Comparison of ENCODE assay signal across 8 mouse cellular contexts in the genomic region with DNA sequence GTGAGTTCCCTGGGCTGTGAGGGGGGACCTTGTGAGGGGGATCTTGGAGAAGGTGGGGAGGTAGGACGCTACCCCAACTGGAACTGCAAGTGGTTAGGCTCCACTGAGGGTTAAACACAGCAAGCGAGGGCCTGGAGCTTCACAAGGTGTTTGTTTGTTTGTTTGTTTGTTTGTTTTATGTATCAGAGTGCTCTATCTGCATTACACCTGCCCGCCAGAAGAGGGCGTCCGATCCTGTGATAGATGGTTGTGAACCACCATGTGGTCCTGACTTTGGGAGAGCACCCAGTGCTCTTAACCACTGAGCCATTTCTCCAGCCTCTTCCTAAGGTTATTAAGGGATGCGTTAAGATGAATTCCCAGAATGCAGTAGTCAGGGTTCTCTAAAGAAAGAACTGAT. TPM values are rescaled to one million over a fixed set of nuclear protein-coding genes. Genes with fewer than 3 reads are reported as not detected.
DNase-seq lines count a peak whose midpoint lies in the region; ATAC-seq and TF ChIP-seq lines count a peak whose summit lies in the region.

No protein-coding gene starts in this region.

- no peak for TF ChIP-seq POLR2A in limb, embryonic 14.5 days (IDR thresholded peaks at IDR 0.05; ENCODE audit: borderline replicate concordance, extremely low read depth, insufficient read depth, insufficient read length)

- ATAC-seq in G1E (ENCODE audit: extremely low read depth, insufficient number of reproducible peaks, low FRiP score, poor library complexity, severe bottlenecking) = no peak
- ATAC-seq in forebrain, postnatal 0 days = no peak
- ATAC-seq in limb, embryonic 14.5 days (ENCODE audit: low FRiP score, low read depth) = no peak
- no peak for ATAC-seq in neural tube, embryonic 15.5 days (ENCODE audit: low FRiP score)

- no peak for DNase-seq in gastrocnemius, adult 2 months
- DNase-seq in gastrocnemius, postnatal 36 days = no peak
- DNase-seq in G1E (ENCODE audit: low spot score) = no peak
- no peak for DNase-seq in forebrain, postnatal 0 days
- no peak for DNase-seq in limb, embryonic 14.5 days (ENCODE audit: low spot score)
- DNase-seq in embryo, embryonic 9.5 days (ENCODE audit: extremely low spot score) = no peak
- no peak for DNase-seq in frontal cortex, postnatal 10 days (ENCODE audit: low spot score in 2 of 2)

- TF ChIP-seq CTCF in gastrocnemius, adult 2 months (IDR thresholded peaks at IDR 0.05) = peak; percentile 60
- peak; percentile 59 for TF ChIP-seq CTCF in G1E (IDR thresholded peaks at IDR 0.05; ENCODE audit: low read depth, low read length)
- peak; percentile 55 for TF ChIP-seq CTCF in forebrain, postnatal 0 days (IDR thresholded peaks at IDR 0.05; ENCODE audit: low read depth)

- H3K9ac ChIP-seq in forebrain, postnatal 0 days = no peak overlapping the region
- 0 out of 2 replicates have a peak overlapping the region, but pooled peaks have one; percentile 29 for H3K9ac ChIP-seq in limb, embryonic 14.5 days (ENCODE audit: low read depth, low read length, severe bottlenecking)
- no peak overlapping the region for H3K9ac ChIP-seq in neural tube, embryonic 15.5 days (replicated peaks)

- H3K27ac ChIP-seq in gastrocnemius, adult 2 months = no peak overlapping the region
- no peak overlapping the region for H3K27ac ChIP-seq in forebrain, postnatal 0 days (ENCODE audit: low read depth, low read length)
- H3K27ac ChIP-seq in limb, embryonic 14.5 days (replicated peaks; ENCODE audit: low read depth, low read length) = no peak overlapping the region
- H3K27ac ChIP-seq in neural tube, embryonic 15.5 days (replicated peaks) = no peak overlapping the region

- H3K36me3 ChIP-seq in G1E (replicated peaks) = peaks cover 38% of the 10 kb centered on the region
- no peaks in the 10 kb centered on the region for H3K36me3 ChIP-seq in forebrain, postnatal 0 days (ENCODE audit: insufficient read depth)
- no peaks in the 10 kb centered on the region for H3K36me3 ChIP-seq in limb, embryonic 14.5 days (ENCODE audit: control insufficient read depth, insufficient read depth, low read length)
- H3K36me3 ChIP-seq in neural tube, embryonic 15.5 days = no peaks in the 10 kb centered on the region

- 22% methylated on average over 6 of the region's 6 CpGs for WGBS in forebrain, postnatal 0 days
- 37% methylated on average over 6 of the region's 6 CpGs for WGBS in limb, embryonic 14.5 days
- WGBS in neural tube, embryonic 15.5 days = 34% methylated on average over 6 of the region's 6 CpGs

- peaks cover 37% of the 10 kb centered on the region for H3K4me1 ChIP-seq in G1E (ENCODE audit: insufficient read depth, low read depth, low read length)
- no peaks in the 10 kb centered on the region for H3K4me1 ChIP-seq in forebrain, postnatal 0 days (ENCODE audit: insufficient read depth)
- H3K4me1 ChIP-seq in limb, embryonic 14.5 days (ENCODE audit: control insufficient read depth, insufficient read depth, low read length) = no peaks in the 10 kb centered on the region; the same call in 1 of the 2 replicates
- H3K4me1 ChIP-seq in neural tube, embryonic 15.5 days = peaks cover 11% of the 10 kb centered on the region

- H3K4me2 ChIP-seq in forebrain, postnatal 0 days (ENCODE audit: low read depth) = peak overlapping the region; percentile 60
- peak overlapping the region; percentile 49 for H3K4me2 ChIP-seq in limb, embryonic 14.5 days (replicated peaks; ENCODE audit: low read depth, low read length, severe bottlenecking)
- peak overlapping the region; percentile 63 for H3K4me2 ChIP-seq in neural tube, embryonic 15.5 days

- no peak overlapping the region for H3K4me3 ChIP-seq in gastrocnemius, adult 2 months
- H3K4me3 ChIP-seq in G1E (ENCODE audit: low read depth, low read length) = no peak overlapping the region; the same call in 1 of the 2 replicates
- H3K4me3 ChIP-seq in forebrain, postnatal 0 days (ENCODE audit: low read depth, low read length) = 0 out of 2 replicates have a peak overlapping the region, but pooled peaks have one; percentile 24
- peak overlapping the region; percentile 28 for H3K4me3 ChIP-seq in limb, embryonic 14.5 days (replicated peaks; ENCODE audit: low read length)
- H3K4me3 ChIP-seq in neural tube, embryonic 15.5 days (replicated peaks) = peak overlapping the region; percentile 28

- H3K9me3 ChIP-seq in G1E (replicated peaks) = no peaks in the 10 kb centered on the region
- no peaks in the 10 kb centered on the region for H3K9me3 ChIP-seq in forebrain, postnatal 0 days (ENCODE audit: low read length)
- no peaks in the 10 kb centered on the region for H3K9me3 ChIP-seq in limb, embryonic 14.5 days (ENCODE audit: control insufficient read depth, low read length)
- H3K9me3 ChIP-seq in neural tube, embryonic 15.5 days (replicated peaks) = no peaks in the 10 kb centered on the region

- intact Hi-C loops in gastrocnemius, adult 2 months (cut with DNase I) = no loop called here
- intact Hi-C loops in gastrocnemius, postnatal 36 days (cut with DNase I) = loop anchor here (5.0 kb wide), 2 partner anchors 88 to 333 kb away; no protein-coding TSS in a partner anchor

- no peaks in the 10 kb centered on the region for H3K27me3 ChIP-seq in G1E (ENCODE audit: insufficient read depth, low read length)
- H3K27me3 ChIP-seq in forebrain, postnatal 0 days (ENCODE audit: insufficient read depth, low read length) = no peaks in the 10 kb centered on the region
- no peaks in the 10 kb centered on the region for H3K27me3 ChIP-seq in limb, embryonic 14.5 days (ENCODE audit: control insufficient read depth, insufficient read depth, low read length)
- H3K27me3 ChIP-seq in neural tube, embryonic 15.5 days (replicated peaks) = no peaks in the 10 kb centered on the region

RNA-seq across cellular contexts. Expression of gene Rhd, which starts 15.7 kb away (rescaled TPM):
- total RNA-seq in gastrocnemius, adult 2 months (2021) = not detected
- total RNA-seq in gastrocnemius, postnatal 36 days (2021) = not detected
- total RNA-seq in G1E (2014; fragmentation: Nextera tagmentation) = 3.2 and 69.7 TPM in 2 replicates
- 9.8 and 12.4 TPM in 2 replicates for total RNA-seq in G1E (2017)
- polyA plus RNA-seq in G1E (2012) = 2.9 and 3.3 TPM in 2 replicates
- 0.19 and 0.38 TPM in 2 replicates for total RNA-seq in forebrain, postnatal 0 days (2014; rRNA removed)
- 0.14 and 0.70 TPM in 2 replicates for polyA plus RNA-seq in forebrain, postnatal 0 days (2015; fragmentation: Nextera tagmentation; extraction: Ambion mirVana)
- polyA plus RNA-seq in limb, embryonic 14.5 days (2012; rRNA removed) = 3.3 and 3.6 TPM in 2 replicates
- 3.6 and 4.1 TPM in 2 replicates for polyA plus RNA-seq in limb, embryonic 14.5 days (2014; fragmentation: Nextera tagmentation; extraction: Ambion mirVana)
- 1.6 and 1.9 TPM in 2 replicates for polyA plus RNA-seq in neural tube, embryonic 15.5 days (2015; fragmentation: Nextera tagmentation; extraction: Ambion mirVana)

RNA-seq across cellular contexts. Expression of gene Maco1, which starts 26.9 kb away (rescaled TPM):
- 10 to 100 TPM; 15.1 to 20.4 TPM for total RNA-seq in gastrocnemius, adult 2 months (2021)
- 10 to 100 TPM; 15.0 to 17.0 TPM for total RNA-seq in gastrocnemius, postnatal 36 days (2021)
- total RNA-seq in G1E (2014; fragmentation: Nextera tagmentation) (71.8 and 74.9 TPM in 2 replicates), G1E (2017) (44.8 and 49.3 TPM in 2 replicates)
- polyA plus RNA-seq in G1E (2012) = 11.3 and 11.4 TPM in 2 replicates
- total RNA-seq in forebrain, postnatal 0 days (2014; rRNA removed) = 84.2 and 103 TPM in 2 replicates
- polyA plus RNA-seq in forebrain, postnatal 0 days (2015; fragmentation: Nextera tagmentation; extraction: Ambion mirVana) = 55.1 and 78.4 TPM in 2 replicates
- polyA plus RNA-seq in limb, embryonic 14.5 days (2012; rRNA removed) = 26.1 and 29.5 TPM in 2 replicates
- 40.4 and 47.1 TPM in 2 replicates for polyA plus RNA-seq in limb, embryonic 14.5 days (2014; fragmentation: Nextera tagmentation; extraction: Ambion mirVana)
- 78.0 and 91.9 TPM in 2 replicates for polyA plus RNA-seq in neural tube, embryonic 15.5 days (2015; fragmentation: Nextera tagmentation; extraction: Ambion mirVana)

RNA-seq across cellular contexts. Expression of gene Tmem50a, which starts 34.8 kb away (rescaled TPM):
- total RNA-seq in gastrocnemius, adult 2 months (2021) = 10 to 100 TPM; 27.8 to 30.9 TPM
- 10 to 100 TPM; 28.0 to 28.9 TPM for total RNA-seq in gastrocnemius, postnatal 36 days (2021)
- total RNA-seq in G1E (2014; fragmentation: Nextera tagmentation) = 174 and 225 TPM in 2 replicates
- total RNA-seq in G1E (2017) = 218 and 250 TPM in 2 replicates
- 8.0 and 10.3 TPM in 2 replicates for polyA plus RNA-seq in G1E (2012)
- total RNA-seq in forebrain, postnatal 0 days (2014; rRNA removed) = 165 and 174 TPM in 2 replicates
- 200 and 248 TPM in 2 replicates for polyA plus RNA-seq in forebrain, postnatal 0 days (2015; fragmentation: Nextera tagmentation; extraction: Ambion mirVana)
- 119 and 131 TPM in 2 replicates for polyA plus RNA-seq in limb, embryonic 14.5 days (2012; rRNA removed)
- 166 TPM in 2 replicates for polyA plus RNA-seq in limb, embryonic 14.5 days (2014; fragmentation: Nextera tagmentation; extraction: Ambion mirVana)
- polyA plus RNA-seq in neural tube, embryonic 15.5 days (2015; fragmentation: Nextera tagmentation; extraction: Ambion mirVana) = 198 and 218 TPM in 2 replicates

RNA-seq across cellular contexts. Expression of gene Rsrp1, which starts 43.4 kb away (rescaled TPM):
- 100 to 1,000 TPM; 221 to 234 TPM for total RNA-seq in gastrocnemius, adult 2 months (2021)
- 100 to 1,000 TPM; 146 to 182 TPM for total RNA-seq in gastrocnemius, postnatal 36 days (2021)
- total RNA-seq in G1E (2014; fragmentation: Nextera tagmentation) (260 and 286 TPM in 2 replicates), G1E (2017) (446 and 492 TPM in 2 replicates)
- polyA plus RNA-seq in G1E (2012) = 468 and 529 TPM in 2 replicates
- total RNA-seq in forebrain, postnatal 0 days (2014; rRNA removed) = 93.3 and 95.4 TPM in 2 replicates
- 180 and 225 TPM in 2 replicates for polyA plus RNA-seq in forebrain, postnatal 0 days (2015; fragmentation: Nextera tagmentation; extraction: Ambion mirVana)
- polyA plus RNA-seq in limb, embryonic 14.5 days (2012; rRNA removed) = 627 and 690 TPM in 2 replicates
- 416 and 463 TPM in 2 replicates for polyA plus RNA-seq in limb, embryonic 14.5 days (2014; fragmentation: Nextera tagmentation; extraction: Ambion mirVana)
- 460 and 502 TPM in 2 replicates for polyA plus RNA-seq in neural tube, embryonic 15.5 days (2015; fragmentation: Nextera tagmentation; extraction: Ambion mirVana)

RNA-seq across cellular contexts. Expression of gene Syf2, which starts 50.7 kb away (rescaled TPM):
- total RNA-seq in gastrocnemius, adult 2 months (2021) = 10 to 100 TPM; 39.5 to 40.9 TPM
- 10 to 100 TPM; 31.4 to 39.2 TPM for total RNA-seq in gastrocnemius, postnatal 36 days (2021)
- 48.8 and 49.0 TPM in 2 replicates for total RNA-seq in G1E (2014; fragmentation: Nextera tagmentation)
- total RNA-seq in G1E (2017) = 175 and 187 TPM in 2 replicates
- polyA plus RNA-seq in G1E (2012) = 36.7 and 52.3 TPM in 2 replicates
- 53.3 and 64.9 TPM in 2 replicates for total RNA-seq in forebrain, postnatal 0 days (2014; rRNA removed)
- polyA plus RNA-seq in forebrain, postnatal 0 days (2015; fragmentation: Nextera tagmentation; extraction: Ambion mirVana) = 75.0 and 84.9 TPM in 2 replicates
- polyA plus RNA-seq in limb, embryonic 14.5 days (2012; rRNA removed) = 41.4 and 64.5 TPM in 2 replicates
- polyA plus RNA-seq in limb, embryonic 14.5 days (2014; fragmentation: Nextera tagmentation; extraction: Ambion mirVana) = 64.3 and 69.1 TPM in 2 replicates
- 55.7 and 62.0 TPM in 2 replicates for polyA plus RNA-seq in neural tube, embryonic 15.5 days (2015; fragmentation: Nextera tagmentation; extraction: Ambion mirVana)

Comparison
In these comparisons a context has a peak if more than half of its experiments do, and no peak if none do; other contexts are left out.
1. H3K4me3 ChIP-seq: peak in forebrain, postnatal 0 days (single experiment), limb, embryonic 14.5 days (single experiment) and neural tube, embryonic 15.5 days (single experiment); none in gastrocnemius, adult 2 months (single experiment) and G1E (single experiment).
2. Peak in every context shown above with its lines, with median percentiles within 50 percentile points of each other: CTCF ChIP-seq and H3K4me2 ChIP-seq.